Mouse (Mus musculus): Measurements from ENCODE around the gene Helq. TPM values are rescaled to one million over a fixed set of nuclear protein-coding genes. Genes with fewer than 3 reads are reported as not detected.
A peak's percentile ranks its signal among the peaks of the same experiment; 100 is the strongest.

Gene Helq
- polyA plus RNA-seq, 1 experiment = 37.6 TPM

DNA sequence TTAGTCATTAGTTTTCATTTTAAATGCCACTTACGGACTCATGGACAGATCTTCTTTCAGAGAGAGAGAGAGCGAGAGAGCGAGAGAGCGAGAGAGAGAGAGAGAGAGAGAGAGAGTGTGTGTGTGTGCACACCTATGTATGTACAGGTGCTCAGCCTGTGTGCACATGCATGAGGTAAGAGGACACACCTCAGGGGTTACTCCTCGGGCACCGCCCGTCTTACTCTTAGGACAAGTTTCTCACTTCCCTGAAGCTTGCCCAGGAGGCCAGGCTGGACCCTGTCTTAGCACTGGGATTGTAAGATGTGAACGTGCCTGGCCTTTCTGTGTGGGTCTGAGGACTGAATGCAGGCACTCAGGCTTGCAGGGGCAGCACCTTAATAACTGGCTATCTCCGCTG is 10.9 kb downstream of the Helq start:
- DNase-seq (ENCODE audit: extremely low spot score in 1 of 2, low spot score in 1 of 2) = no peak

DNA sequence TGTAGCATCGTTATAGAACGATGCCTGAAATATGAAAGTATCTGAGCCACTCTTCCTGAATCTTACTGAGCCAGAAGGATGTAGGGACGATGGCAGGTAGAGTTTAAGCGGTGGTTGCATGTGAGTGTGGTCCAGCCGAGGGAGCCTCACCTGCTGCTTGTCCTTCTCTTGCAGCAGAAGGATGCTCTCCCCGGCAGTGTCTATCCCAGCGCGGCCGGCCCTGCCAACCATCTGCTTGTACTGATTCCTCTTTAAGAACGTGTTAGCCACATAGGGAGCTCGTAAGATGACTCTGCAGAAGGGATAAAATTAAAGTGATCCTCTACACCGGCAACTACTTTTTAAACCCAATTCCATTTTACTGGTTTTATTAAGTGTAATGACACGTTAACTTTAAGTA is 19.4 kb downstream of the Helq start:
- DNase-seq (ENCODE audit: extremely low spot score in 1 of 2, low spot score in 1 of 2) = no peak

DNA sequence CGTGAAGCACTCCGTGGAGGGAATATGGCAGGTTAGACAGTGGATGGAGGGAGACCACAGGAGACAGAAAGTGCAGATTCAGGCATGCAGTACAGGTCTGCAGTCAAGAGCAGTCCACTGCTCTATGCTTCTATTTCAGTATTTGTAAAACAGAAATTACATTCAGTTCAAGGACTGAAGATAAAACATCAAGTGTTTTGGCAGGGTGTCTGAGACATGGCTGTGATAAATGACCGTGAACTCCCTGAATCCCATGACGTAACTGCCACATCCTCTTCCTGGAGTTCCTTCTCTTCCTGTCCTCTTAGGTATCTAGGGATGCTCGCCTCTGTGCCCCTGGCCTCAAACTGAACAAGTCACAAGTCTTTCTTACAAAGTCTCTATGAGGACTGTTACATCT is 21.5 kb downstream of the Helq start:
- no peak for DNase-seq (ENCODE audit: extremely low spot score in 1 of 2, low spot score in 1 of 2)

DNA sequence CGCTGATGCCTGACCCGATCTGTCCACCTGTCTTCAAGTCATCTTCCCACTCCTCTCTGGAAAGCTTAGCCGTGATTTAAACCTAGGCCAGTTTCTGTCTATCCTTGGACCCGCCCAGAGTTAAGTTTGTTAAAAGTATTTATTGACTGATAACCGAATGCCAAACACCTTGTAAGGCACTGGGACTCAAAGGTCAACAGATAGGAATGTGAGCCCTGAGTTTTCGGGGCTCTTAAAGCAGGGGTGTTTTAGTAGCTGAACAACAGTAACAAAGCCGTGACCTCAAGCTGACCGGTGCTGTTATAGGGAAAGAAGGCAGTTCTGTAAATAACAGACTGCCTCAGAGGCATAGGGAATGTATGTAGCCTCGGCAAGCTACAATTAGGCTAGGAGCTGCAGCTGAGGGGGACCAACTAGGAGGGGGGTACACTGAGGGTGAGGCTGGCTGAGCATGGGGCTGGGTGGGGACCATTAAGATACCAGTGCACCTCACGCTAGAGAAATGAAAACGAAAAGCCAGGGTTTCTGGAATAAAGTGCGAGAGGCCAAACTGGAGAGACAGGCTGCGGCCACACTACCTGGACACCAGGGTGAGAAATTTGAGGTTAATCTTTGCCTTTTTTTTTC is 22.5 kb downstream of the Helq start:
- no peak for DNase-seq (ENCODE audit: extremely low spot score in 1 of 2, low spot score in 1 of 2)

DNA sequence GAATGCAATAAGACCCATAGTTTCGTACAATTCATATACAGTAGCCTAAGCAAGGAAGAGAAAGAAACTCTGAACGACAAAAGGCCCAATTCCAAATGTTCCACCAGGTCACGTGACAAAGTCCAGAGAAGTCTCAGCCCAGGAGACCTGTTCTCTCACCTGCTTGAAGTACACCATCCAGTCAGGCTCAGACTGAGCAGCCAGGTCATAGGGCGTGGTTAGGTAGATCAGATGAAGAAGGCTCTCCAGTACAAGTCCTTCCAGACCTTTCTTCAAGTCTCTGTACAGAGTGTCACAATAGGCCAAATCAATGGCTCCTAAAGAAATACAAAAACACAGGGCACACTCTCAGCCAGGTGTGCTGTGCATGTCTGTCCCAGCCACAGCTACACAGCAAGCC is 26.8 kb downstream of the Helq start:
- no peak for DNase-seq (ENCODE audit: extremely low spot score in 1 of 2, low spot score in 1 of 2)

DNA sequence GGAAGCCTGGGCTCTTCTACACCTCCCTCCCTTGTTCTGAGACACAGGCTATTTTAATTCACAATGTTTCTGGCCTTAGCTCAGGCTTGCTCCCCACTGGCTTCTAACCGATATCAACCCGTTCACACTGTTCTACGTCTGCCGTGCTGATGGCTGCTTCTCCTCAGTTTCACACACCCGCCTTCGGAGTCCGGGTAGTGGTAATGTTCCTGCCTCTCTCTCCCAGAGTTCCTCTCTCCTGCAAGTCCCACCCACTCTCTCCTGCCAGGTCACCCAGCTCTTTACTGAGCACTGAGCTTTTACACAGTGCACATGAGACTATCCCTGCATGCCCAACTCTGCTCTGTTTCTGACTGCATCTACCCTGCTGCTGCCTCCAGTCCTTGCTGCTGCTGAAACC is 32.4 kb downstream of the Helq start:
- DNase-seq (ENCODE audit: extremely low spot score in 1 of 2, low spot score in 1 of 2) = peak; percentile 15 to 27

DNA sequence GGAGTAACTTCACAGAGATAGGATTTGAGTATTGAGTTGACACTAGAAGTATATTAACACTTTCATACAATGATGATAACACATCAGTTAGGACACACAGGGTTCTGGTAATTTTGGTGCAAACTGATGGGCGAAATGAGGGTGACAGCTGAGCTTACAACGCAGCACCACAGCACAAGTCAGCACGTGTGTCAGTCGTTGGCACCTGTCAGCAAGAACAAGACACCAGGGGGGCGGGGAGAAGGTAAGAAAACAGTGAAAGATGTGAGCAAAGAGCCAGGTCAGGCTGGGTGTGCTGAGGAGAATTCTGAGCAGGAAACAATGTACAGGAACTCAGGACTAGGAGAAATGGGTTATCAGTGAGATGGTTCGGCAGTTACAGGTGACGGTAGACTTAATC is 36.7 kb downstream of the Helq start:
- no peak for DNase-seq (ENCODE audit: extremely low spot score in 1 of 2, low spot score in 1 of 2)

DNA sequence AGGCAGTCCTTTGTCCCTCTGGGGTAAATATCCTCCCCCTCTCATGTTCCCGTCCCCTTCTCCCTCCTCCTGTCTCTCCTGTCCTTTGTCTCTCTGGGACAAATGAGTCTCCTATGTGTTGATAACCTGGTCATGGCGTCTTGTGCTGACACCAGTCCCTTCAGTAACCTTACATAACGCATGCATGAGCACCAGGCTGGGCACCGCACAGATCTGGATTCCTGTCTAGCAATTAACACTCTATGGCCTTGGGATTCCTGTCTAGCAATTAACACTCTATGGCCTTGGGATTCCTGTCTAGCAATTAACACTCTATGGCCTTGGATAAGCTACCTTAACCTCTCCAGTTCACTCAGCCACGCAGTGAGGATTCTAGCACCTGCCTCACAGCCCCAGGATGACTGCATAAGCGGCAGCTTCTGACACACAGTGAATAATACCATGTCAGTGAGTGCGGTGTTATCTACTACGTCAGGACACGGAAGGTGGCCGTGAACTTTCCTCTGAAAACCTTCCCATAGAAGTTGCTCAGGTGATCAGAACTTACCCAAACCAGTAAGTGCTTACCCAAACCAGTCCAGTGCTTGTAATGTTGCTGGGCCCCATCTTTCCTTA is 38.2 kb downstream of the Helq start:
- no peak for DNase-seq (ENCODE audit: extremely low spot score in 1 of 2, low spot score in 1 of 2)

DNA sequence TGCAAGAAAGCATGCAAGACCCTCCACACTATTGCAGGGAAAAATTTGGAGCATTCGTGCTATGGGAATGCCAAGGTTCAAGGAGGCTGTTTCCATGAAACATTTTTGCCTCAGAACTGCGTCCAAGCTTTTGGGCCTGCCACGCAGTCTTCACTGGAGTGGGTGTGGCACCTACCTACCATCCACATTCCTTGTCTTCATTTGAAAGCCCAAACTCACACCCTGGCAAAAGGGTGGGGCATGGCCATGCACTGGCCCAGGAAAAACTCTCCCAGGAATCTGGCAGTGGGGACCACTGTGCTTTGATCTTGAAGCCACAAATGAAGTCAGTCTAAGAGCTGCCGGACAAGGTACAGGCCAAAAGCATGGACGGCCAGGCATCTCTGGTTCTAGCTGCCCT is 40.3 kb downstream of the Helq start:
- no peak for DNase-seq (ENCODE audit: extremely low spot score in 1 of 2, low spot score in 1 of 2)

DNA sequence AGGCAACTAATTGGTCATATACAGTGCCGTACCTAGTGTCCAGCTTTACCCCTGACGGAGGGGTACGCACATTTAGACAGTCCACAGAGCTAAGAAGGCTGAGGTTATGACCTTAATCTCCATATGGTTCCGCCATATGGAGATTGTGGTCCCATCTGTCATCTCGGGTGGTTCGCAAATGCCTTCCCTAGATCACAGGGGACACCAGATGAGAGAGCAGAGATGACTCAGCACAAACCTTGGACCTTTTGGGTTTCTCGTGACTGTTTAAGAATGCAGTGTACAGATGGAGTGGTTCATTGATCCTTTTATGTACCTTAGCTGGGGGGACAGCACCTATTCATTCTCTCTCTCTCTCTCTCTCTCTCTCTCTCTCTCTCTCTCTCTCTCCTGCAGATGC is 45.0 kb downstream of the Helq start:
- DNase-seq (ENCODE audit: extremely low spot score in 1 of 2, low spot score in 1 of 2) = no peak

DNA sequence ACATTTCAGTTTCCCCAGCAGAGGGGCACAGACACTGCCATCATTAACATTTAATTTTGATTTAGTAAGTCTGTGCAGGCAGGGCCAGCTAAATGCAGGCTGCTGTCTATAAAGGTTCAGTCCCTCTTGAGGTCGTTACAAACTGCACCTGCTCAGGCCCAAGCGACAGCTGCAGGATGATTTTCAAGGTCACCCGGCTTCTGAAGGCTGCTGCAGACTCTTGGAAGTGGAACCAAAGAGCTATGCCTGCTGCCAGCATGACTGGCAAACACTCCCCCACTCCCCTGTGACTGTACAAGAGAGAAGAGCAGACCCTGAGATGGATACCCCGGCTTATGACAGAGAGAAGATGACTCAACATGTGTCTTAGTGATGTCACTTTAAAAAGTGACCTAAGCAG is 46.7 kb downstream of the Helq start:
- no peak for DNase-seq (ENCODE audit: extremely low spot score in 1 of 2, low spot score in 1 of 2)

DNA sequence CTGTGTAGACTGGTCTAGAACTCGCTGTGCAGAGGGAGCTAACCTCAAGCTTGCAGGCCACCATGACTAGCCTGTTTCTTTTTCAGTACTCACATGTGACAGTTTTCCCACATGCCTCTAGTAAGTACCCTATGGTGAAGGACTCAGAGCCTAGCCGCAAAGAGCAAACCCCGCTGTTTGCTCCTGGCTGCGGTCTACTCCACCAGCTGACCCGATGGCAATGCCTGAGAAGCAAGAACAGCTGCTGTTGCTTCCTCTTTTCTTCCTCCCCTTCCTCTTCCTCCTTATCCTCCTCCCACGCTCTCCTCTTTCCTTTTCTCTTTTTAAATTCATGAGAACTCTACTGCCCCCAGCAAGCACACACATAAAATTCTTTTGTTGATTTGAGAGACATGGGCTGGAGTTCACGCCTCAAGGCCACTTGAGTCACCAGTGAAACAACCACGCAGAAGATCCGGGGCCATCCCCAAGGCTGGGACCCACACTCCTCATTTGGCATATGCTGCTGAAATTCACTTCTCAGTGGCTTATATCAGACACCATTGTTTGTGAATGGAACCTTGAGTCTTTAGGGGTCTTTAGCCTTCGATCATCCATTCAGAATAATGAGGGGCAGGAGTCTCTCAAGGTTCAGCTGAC is 47.7 kb downstream of the Helq start:
- DNase-seq (ENCODE audit: extremely low spot score in 1 of 2, low spot score in 1 of 2) = no peak

DNA sequence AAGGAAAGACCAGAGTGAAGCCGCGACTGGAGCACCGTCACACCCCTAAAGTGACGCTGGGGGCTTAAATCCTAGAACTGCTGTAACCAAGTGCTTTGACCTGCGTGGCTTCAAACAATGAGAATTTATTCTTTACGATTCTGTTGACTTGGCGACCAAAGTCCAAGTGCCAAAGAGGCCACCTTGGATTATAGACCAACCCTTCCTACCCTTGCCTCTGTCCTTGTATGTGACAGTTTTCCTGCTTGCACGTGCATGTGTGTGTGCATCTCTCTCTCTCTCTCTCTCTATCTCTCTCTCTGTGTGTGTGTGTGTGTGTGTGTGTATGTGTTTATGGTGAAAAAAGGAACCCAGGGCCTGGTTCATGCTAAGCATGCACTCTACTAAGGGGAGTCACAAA is 59.6 kb downstream of the Helq start:
- no peak for DNase-seq (ENCODE audit: extremely low spot score in 1 of 2, low spot score in 1 of 2)

DNA sequence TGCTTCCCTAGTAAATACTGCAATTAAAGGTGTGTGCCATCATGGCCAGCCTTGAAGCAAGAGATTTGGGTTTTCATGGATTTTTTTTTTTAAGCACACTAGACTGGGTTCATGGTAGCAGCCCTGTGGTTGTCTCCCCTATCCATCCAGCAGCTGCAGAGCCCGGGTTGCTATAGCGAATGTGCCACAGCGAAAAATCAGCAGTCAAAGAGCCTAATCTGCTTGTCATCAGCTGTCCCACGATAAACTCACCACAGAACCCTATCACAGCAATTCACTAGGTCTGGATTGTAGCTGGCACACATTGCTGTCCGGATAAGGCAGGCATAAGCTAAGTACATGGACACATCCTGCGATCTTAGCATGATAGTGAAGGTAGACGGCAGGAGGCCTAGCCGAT is 61.5 kb downstream of the Helq start:
- DNase-seq (ENCODE audit: extremely low spot score in 1 of 2, low spot score in 1 of 2) = no peak

DNA sequence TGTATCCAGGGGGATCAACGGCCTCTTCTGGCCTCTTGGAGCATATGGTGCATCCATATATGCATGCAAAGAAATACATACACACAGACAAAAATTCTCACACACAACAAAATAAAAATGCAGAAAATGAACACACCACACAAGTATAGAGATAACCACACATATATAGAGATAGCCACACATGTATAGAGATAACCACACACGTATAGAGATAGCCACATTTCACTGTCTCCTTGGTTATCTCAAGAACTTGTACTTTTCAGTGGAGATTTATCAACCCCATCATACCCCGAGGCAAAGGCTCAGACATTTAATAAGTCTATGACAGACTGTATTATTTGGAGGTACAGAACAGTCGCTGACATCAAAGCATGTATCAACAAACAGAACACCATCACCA is 63.9 kb downstream of the Helq start:
- no peak for DNase-seq (ENCODE audit: extremely low spot score in 1 of 2, low spot score in 1 of 2)

DNA sequence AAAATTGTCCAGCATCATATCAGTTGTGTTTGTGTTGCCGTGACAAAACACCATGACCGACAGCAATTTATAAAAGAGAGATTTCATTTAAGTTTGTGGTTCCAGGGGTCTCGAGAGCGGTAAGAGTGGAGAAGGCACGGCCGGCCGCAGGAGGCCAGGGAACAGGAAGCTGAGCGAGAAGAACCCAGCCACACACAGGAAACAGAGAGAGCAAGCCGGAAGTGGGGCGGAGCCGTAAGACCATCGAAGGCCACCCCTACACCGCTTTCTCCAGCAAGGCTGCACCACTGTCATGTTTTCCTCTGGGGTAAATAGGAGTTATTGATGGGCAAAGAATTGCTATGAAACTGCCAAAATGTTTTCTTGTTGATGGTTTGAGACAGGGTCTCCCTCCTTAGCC is 69.6 kb downstream of the Helq start:
- DNase-seq (ENCODE audit: extremely low spot score in 1 of 2, low spot score in 1 of 2) = no peak

DNA sequence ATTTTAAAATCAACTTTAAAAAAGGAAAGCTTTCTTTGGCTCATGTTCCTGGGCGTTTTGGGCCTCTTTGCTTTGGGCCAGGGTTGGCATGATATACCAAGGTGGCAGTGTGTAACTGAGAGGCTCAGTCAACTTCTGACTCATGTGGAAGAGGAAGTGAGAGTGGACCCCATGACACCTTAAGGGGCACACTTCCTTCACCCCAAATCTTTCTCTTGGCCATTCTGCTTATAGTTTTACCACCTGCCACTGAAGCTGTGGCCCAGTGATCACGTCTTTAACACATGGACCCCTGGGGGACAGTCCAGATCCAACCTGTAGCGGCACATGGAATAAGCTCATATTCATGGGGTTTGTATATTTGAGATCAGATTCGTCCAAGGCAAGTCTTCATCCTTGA is 72.4 kb downstream of the Helq start:
- DNase-seq (ENCODE audit: extremely low spot score in 1 of 2, low spot score in 1 of 2) = no peak

DNA sequence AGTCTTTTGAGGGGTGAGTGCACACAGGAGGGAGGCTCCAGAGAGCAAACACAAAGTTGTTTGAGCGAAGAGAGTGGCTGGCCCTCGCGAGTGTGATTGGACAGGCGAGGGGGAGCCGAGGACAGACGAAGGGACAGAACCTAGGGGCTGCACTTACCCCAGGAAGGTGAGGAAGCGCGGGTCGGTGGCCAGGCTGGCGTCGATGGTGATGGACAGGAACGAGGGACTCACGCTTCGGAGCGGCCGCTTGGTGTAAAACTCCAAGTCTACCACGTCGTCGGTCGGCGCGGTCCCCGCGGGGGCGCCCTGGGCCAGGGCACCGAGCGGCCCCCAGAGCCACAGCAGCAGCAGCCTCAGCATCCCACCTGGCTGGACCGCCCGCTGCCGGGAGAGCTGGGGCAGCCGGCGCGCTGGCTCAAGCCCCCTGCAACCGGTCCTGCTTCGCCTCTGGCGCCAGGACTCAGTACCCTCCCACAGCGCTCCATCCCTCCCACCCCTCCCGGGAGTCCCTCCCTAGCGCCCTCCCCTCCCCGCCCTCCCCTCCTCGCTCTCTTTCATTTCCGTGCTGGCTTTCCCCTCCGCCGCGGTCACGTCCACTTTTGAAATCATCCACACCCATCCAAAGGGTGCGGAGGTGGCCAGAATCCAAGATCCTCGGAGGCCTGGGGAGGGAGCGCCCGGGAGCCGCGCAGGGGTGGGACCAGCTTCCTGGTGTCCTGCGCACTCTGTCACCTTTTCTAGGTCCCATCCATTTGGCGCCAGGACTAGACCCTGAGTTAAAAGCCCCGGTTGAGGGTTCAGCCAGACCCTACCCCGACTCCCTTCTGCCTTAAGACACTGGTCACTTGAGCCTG is 78.9 kb downstream of the Helq start, which contains the start of gene Hpse:
Gene Hpse, minus strand, starts transcription at position 482 of the 854 bp plus-strand sequence.
- DNase-seq (ENCODE audit: extremely low spot score in 1 of 2, low spot score in 1 of 2) = peak in 1 of 2 experiments; percentile 10

DNA sequence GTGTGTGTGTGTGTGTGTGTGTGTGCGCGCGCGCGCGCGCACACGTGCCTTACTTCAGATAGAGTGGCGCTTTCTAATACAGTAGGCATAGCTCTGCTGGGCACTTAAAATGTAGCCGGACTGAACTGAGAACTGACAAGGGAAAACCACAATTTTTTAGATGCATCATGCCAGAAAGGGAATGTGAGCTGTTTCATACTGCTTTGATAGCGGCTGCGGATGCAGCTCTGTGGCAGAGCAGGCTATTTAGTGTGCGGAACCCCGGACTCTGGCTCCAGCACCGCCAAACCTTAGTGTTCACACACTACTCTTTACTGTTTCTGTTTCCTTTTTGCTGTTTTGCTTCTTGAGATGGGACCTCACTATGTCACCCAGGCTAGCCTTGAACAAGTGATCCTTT is 81.6 kb downstream of the Helq start:
- no peak for DNase-seq (ENCODE audit: extremely low spot score in 1 of 2, low spot score in 1 of 2)
